Mouse (Mus musculus) heart, embryonic 10.5 days (tissue): Measurements from ENCODE around the gene AY074887. TPM values are rescaled to one million over a fixed set of nuclear protein-coding genes. Genes with fewer than 3 reads are reported as not detected.
"Not testable (repeated sequence)": the region's sequence is repeated elsewhere in the genome, so short reads cannot be mapped to it uniquely, and the experiment has no call there.

ENCODE experiments used
- DNase-seq: peaks from one replicate; pipeline ENCODE4 v3.0.0-alpha.2; 2017; ENCODE audit warnings: low spot score
- H3K27ac ChIP-seq: fragments of 300-500 bp; sonication (generic); 2 replicates; pipeline ENCODE4 v1.5.1; 2016; ENCODE audit warnings: mild to moderate bottlenecking
- H3K27me3 ChIP-seq: fragments of 300-500 bp; sonication (generic); 2 replicates; pipeline ENCODE4 v1.6.1; 2016; ENCODE audit warnings: mild to moderate bottlenecking; ENCODE audit not compliant: poor library complexity, insufficient read depth, severe bottlenecking
- H3K36me3 ChIP-seq: fragments of 300-500 bp; sonication (generic); 2 replicates; pipeline ENCODE4 v1.6.1; 2016; ENCODE audit warnings: mild to moderate bottlenecking, moderate library complexity
- H3K4me1 ChIP-seq: fragments of 300-500 bp; sonication (generic); 2 replicates; pipeline ENCODE4 v1.6.1; 2016; ENCODE audit warnings: mild to moderate bottlenecking
- H3K4me3 ChIP-seq: fragments of 300-500 bp; sonication (generic); 2 replicates; pipeline ENCODE4 v1.5.1; 2016; ENCODE audit warnings: mild to moderate bottlenecking, moderate library complexity
- H3K9me3 ChIP-seq: fragments of 300-500 bp; sonication (generic); 2 replicates; pipeline ENCODE4 v1.6.1; 2016; ENCODE audit warnings: mild to moderate bottlenecking, moderate library complexity
- WGBS: fragments of 180-500 bp; shearing (Covaris S2); methylation state at CpG from one replicate; pipeline ENCODE4 v1.1.7; 2016; 5-methylcytosine and 5-hydroxymethylcytosine counted together
- polyA plus RNA-seq: library from polyadenylated mRNA; unstranded; fragments of >200 nt; fragmentation: Nextera tagmentation; extraction: Ambion mirVana; gene quantifications from 2 replicates; pipeline ENCODE4 v1.2.1, GENCODE M21; 2016

The AY074887 gene
- polyA plus RNA-seq: 0.78 and 1.2 TPM in 2 replicates

DNA sequence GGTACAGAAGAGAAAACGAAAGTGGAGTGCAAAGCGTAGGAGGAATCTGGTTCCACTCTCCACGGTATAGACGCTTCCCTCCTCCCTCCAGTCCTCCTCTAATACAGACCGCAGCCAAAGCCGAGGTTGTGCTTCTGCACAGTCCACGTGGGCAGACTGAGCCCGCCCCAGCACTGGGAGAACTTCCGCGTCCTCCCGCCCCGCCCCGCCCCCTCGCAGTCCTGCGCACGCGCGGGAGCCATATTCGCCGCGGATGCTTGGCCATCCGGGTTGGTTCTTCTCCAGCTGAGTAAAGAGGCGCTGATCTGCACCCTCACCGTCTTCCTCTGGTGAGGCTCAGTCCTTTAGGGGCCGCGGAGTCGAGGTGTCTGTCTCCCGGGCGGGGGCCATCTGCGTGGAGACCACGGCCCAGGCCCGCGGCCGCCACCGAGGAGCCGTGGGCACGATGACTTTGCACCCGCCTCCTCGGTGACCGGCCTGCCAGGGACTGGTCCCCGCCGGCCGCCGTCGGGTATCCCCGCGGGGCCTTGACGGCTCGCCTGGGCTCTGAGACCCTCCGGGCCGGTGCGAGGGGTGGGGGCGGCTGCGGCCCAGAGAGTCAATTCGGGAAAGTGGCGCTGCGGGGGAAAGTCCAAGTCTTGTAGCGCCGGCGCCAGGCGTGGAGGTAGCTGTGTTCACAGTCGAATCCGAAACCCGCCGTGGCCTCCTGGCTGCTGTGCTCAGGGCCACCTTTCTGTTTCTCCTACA, at the start of gene AY074887, which contains the start of gene Psma4:
AY074887 (minus strand) TSS at position 424 of the 747 bp plus-strand sequence.
Psma4 (plus strand) TSS at position 216 of the 747 bp plus-strand sequence.
- Histone ChIP-seq H3K36me3 (peaks cover 35% of the 10 kb centered on the region), H3K4me3 (peak within 1 kb of the TSS; percentile 97), H3K27me3 (no peaks in the 10 kb centered on the region), H3K9me3 (no peaks in the 10 kb centered on the region), H3K4me1 (peaks cover 11% of the 10 kb centered on the region), H3K27ac (peak within 1 kb of the TSS; percentile 96)
- DNase-seq: peak; percentile 97
- under 1% methylated on average over 65 of the region's 65 CpGs for WGBS

DNA sequence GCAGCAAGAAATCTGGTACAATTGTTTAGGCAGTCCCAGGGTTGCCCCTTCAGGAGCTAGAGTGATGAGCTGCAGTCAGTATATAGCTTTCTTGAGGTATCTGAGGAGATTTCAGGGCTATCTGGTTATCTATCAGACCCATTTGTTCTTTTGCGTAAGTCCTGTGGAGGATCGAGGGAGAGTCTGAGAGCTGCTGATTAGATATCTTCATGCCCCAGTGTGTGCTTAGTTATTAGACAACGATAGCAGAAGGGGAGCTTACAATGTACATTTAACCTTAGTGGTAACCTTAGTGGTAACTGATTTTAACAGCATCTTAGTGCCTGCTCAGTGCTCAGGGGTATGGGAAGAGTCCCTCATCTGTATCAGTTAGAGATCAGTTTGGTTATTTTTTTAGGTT, 44.8 kb upstream of the AY074887 start:
- no peak for DNase-seq
- Histone ChIP-seq H3K4me3 (no peak overlapping the region), H3K27me3 (no peaks in the 10 kb centered on the region), H3K36me3 (no peaks in the 10 kb centered on the region), H3K27ac (no peak overlapping the region), H3K4me1 (no peaks in the 10 kb centered on the region), H3K9me3 (no peaks in the 10 kb centered on the region)
- WGBS: 38% methylated on average over 3 of the region's 3 CpGs

DNA sequence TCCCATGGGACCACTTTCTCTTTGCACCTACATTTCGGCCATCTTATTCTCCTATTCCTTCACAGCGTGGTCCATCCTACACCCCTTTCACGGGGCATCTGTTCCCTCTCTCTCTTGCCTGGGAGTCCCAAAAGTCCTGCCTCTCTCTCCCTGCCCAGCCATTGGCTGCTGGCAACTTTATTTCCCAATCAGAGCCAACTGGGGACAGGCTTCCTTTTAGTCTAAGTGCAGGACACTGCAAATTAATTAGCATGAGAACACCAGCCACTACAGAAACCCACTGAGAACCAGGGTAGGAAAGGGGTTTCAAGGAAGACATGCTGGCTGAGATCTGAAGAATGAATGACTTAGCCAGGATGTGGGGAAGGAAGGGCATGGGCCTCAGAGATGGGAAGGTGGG, 43.6 kb upstream of the AY074887 start:
- no peaks in the 10 kb centered on the region for H3K9me3 ChIP-seq
- DNase-seq: no peak
- H3K36me3 ChIP-seq: no peaks in the 10 kb centered on the region
- H3K4me1 ChIP-seq: no peaks in the 10 kb centered on the region
- no peak overlapping the region for H3K4me3 ChIP-seq
- H3K27me3 ChIP-seq: no peaks in the 10 kb centered on the region
- H3K27ac ChIP-seq: no peak overlapping the region
- 62% methylated on average over 3 of the region's 3 CpGs for WGBS

DNA sequence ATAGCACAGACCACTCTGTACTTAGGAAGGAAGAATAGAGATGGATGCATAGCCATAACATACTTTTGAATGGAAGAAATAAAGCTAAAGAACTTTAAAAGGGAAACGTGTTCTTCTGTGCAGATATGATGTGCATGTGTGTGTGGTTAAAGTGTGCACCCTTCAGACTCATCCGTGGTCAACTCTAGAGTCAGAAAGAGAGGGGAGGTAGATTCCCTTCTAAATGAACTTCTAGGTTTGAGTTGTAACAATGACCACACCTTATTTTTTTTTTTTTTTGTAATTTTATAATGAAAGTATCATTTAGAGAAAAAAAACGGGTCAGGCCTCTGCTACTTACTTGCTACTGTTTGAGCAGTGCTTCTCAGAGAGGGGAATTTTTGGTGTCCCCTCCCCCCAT, 39.6 kb upstream of the AY074887 start:
- H3K36me3 ChIP-seq: no peaks in the 10 kb centered on the region
- H3K27ac ChIP-seq: no peak overlapping the region
- H3K4me1 ChIP-seq: no peaks in the 10 kb centered on the region
- H3K4me3 ChIP-seq: no peak overlapping the region
- H3K27me3 ChIP-seq: no peaks in the 10 kb centered on the region
- no peak for DNase-seq
- H3K9me3 ChIP-seq: no peaks in the 10 kb centered on the region
- 72% methylated on average over 3 of the region's 3 CpGs for WGBS

DNA sequence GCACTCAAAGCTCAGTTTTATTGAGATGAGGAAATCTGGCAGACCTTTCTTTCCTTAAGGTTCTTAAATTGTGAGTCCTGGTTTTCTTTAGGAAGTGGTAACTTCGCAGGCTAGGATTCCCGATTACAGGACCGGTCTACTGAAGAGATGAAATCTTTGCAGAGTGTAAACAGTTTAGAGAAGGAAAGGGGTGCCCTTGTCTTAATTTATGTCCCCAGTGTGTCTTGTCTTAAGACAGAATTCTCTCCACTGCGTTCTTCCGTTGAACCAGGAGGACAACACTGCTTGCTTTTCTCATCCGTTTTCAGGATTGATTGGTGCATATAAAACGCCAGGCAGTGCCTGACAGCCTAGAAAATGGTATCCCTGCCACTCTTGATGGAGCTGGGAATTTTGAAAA, 31.6 kb upstream of the AY074887 start:
- Histone ChIP-seq H3K27ac (no peak overlapping the region), H3K27me3 (peaks cover 50% of the 10 kb centered on the region), H3K36me3 (no peaks in the 10 kb centered on the region), H3K4me3 (peak overlapping the region; percentile 73), H3K9me3 (no peaks in the 10 kb centered on the region), H3K4me1 (peaks cover 10% of the 10 kb centered on the region; the same call in 1 of the 2 replicates)
- no peak for DNase-seq
- WGBS: 9% methylated on average over 7 of the region's 7 CpGs

DNA sequence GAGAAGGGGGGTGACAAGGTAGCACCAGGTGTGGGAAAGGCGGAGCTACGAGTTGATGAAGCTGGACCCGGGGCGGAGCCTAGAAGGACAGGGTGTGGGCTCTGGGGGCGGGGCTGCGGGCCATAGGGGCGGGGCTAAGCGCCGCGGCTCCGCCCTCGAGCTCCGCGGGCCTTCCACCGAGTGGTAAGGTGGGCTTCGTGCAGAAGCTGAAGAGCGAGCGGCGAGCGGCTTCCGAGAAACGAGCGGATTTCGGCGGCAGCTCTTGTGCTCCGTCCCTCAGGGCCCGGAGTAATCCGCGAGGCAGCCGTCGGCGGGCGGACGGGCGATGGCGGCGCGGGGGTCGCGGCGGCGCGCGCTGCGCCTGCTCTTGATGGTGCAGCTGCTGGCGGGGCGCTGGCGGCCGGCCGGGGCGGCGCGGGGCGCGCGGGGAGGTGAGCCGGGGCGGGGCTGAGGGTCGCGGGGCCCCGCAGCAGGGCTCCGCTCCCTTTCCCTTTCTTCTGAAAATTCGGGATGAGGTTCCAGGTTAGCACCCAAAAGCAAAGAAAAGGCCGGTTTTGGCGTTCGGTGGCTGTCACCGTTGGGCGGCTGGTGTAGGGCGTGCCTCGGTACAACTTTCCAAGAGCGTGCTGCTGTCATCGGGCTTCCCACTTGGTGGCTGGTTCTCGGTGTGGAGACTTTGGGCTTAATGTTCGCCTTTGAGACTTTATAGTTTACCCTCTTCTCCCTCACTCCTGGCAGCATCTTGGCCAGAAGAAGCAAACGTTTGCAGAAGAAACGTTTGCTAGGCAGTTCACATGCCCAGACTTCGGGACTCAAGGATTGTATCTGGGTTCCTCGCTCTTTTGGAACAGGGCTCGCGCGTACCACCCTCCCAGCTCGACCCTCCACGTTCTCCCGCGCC, 30.7 kb upstream of the AY074887 start:
- peak; percentile 83 for DNase-seq
- H3K4me3 ChIP-seq: peak overlapping the region; percentile 73
- under 1% methylated on average over 85 of the region's 85 CpGs for WGBS
- H3K9me3 ChIP-seq: no peaks in the 10 kb centered on the region
- peaks cover 10% of the 10 kb centered on the region; the same call in 1 of the 2 replicates for H3K4me1 ChIP-seq
- H3K27ac ChIP-seq: peak overlapping the region; percentile 30; the same call in 1 of the 2 replicates
- H3K27me3 ChIP-seq: peaks cover 50% of the 10 kb centered on the region
- no peaks in the 10 kb centered on the region for H3K36me3 ChIP-seq

DNA sequence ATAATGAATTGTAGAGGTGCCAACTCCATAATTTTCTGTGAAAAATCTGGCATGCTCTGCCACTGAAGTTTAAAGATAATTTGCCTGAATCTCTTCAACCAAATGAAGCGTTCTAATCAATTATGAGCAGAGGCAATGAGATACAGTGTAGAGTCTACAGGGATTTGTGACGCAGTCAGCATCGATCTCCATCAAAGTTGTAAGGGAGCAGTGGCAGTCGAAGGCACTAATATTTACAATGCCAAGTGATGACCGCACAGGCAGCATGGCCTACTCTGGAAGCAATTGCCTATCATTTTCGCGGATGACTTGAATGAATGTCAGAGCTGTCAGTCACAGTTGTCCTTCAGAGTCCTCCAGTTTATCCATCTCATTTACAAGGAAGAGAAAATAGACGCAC, 29.9 kb upstream of the AY074887 start, which contains the start of gene Chrna5:
Chrna5 (plus strand) TSS at position 207 of the 400 bp plus-strand sequence.
- Histone ChIP-seq H3K4me1 (peaks cover 10% of the 10 kb centered on the region; the same call in 1 of the 2 replicates), H3K9me3 (no peaks in the 10 kb centered on the region), H3K36me3 (no peaks in the 10 kb centered on the region), H3K27ac (peak within 1 kb of the TSS; percentile 30; the same call in 1 of the 2 replicates), H3K4me3 (peak within 1 kb of the TSS; percentile 73), H3K27me3 (peaks cover 50% of the 10 kb centered on the region)
- no peak for DNase-seq
- WGBS: 72% methylated on average over 8 of the region's 8 CpGs

DNA sequence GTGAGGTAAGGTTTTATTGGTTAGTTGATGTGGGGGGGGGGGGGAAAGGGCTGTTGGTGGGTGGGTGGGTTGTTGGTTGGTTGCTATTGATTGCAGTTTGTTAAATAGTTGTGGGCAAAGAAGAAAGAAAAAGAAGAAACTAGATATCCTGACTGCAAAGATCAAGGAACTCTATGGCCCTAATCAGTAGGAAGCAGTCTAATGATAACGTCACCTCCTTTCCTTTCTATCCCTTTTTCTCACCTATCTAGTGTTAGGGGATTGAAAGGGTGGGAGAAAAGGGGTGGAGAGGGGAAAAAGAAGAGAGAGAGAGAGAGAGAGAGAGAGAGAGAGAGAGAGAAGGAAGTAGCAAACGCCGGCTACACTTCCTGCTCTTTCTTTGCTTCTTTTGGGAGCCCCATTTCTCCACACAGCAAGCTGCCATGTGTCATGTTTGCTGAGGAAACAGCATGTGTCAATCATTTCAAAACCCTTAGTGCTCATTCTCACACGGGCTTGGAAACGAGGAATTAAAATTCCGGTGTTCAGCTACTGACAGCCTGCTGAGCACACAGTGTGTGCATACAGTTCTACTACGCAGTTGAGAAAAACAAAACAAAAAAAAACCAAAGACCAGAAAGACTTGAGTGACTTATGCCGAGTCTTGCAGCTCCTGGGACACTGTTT, 19.3 kb upstream of the AY074887 start:
- Histone ChIP-seq H3K27ac (no peak overlapping the region), H3K4me1 (no peaks in the 10 kb centered on the region), H3K9me3 (peaks cover 2% of the 10 kb centered on the region; the same call in 1 of the 2 replicates), H3K27me3 (no peaks in the 10 kb centered on the region), H3K4me3 (no peak overlapping the region), H3K36me3 (no peaks in the 10 kb centered on the region)
- DNase-seq: no peak
- WGBS: 62% methylated on average over 8 of the region's 8 CpGs

DNA sequence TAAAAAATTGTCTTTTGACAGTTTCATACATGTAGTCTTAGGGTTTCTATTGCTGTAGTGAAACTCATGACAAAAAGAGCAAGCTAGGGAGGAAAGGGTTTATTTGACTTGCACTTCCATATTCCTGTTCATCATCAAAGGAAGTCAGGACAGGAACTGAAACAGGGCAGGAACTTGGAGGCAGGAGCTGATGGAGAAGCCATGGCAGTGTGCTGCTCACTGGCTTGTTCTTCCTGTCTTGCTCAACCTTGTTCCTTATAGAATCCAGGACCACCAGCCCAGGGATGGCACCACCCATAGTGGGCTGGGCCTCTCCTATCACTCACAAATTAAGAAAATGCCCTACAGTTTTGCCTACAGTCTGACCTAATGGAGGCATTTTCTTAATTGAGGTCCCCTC, 12.9 kb upstream of the AY074887 start:
- H3K4me3 ChIP-seq: no peak overlapping the region
- peaks cover 2% of the 10 kb centered on the region; the same call in 1 of the 2 replicates for H3K9me3 ChIP-seq
- peaks cover 19% of the 10 kb centered on the region for H3K36me3 ChIP-seq
- no peak for DNase-seq
- H3K4me1 ChIP-seq: no peaks in the 10 kb centered on the region
- H3K27ac ChIP-seq: no peak overlapping the region
- no peaks in the 10 kb centered on the region for H3K27me3 ChIP-seq

DNA sequence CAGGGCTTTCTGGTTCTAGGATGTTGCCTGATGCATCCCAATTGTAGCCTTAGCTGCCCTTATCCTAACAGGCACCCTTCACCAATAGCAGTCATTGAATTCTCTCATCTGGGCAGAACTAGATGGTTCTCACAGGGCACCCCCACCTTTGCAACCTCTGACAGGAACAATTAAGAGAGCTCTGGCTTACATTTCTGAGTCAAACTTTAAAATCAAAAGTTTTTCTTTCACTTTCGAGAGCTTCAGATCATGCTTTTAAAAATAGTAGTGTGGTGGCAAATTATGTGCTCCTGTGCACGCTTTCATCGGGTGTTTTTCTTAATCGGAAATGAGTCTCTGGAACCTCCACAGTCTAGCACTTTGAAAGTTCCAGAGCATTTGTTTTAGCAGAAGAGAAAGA, 10.3 kb upstream of the AY074887 start:
- no peak for DNase-seq
- H3K36me3 ChIP-seq: peaks cover 44% of the 10 kb centered on the region
- no peaks in the 10 kb centered on the region for H3K27me3 ChIP-seq
- WGBS: 93% methylated on average over 4 of the region's 4 CpGs
- H3K4me1 ChIP-seq: no peaks in the 10 kb centered on the region
- H3K4me3 ChIP-seq: no peak overlapping the region
- H3K27ac ChIP-seq: no peak overlapping the region
- no peaks in the 10 kb centered on the region for H3K9me3 ChIP-seq

DNA sequence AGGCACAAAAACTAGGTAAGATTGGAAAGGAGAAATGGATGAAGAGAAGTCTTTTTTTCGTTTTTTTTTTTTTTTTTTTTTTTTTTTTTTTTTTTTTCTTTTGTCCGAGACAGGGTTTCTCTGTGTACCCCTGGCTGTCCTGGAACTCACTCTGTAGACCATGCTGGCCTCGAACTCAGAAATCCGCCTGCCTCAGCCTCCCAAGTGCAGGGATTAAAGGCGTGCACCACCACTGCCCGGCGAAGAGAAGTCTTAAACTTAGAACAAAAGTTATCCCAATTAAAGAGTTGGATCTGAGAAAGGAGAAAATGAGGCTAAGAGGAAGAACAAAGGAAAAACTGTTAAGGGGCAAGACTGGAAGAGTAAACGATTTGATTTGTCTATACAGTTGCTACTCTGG, 636 bp downstream of the AY074887 start:
- H3K27me3 ChIP-seq, H3K9me3 ChIP-seq, DNase-seq: not testable (repeated sequence)
- H3K27ac ChIP-seq: peak overlapping the region; percentile 96
- peaks cover 11% of the 10 kb centered on the region for H3K4me1 ChIP-seq
- 39% methylated on average over 8 of the region's 8 CpGs for WGBS
- H3K36me3 ChIP-seq: peaks cover 29% of the 10 kb centered on the region
- peak overlapping the region; percentile 97 for H3K4me3 ChIP-seq

DNA sequence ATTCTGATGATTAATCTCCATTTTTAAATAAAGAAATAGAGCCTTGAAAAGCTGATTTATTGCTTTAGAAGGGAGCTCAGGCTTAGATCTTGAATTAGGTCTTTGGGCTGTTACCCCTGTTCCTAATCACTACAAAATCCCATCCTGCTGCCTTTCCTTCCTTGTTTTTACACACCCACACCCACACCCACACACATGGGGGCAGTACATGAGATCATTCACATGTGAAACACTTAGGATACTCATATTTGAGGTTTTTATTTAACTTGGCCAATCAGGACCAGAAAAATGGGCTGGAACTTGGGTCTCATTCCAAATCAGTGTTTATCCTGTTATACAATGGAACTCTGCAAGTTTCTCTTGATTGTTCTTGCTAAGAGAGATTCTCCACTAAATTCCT, 1.3 kb downstream of the AY074887 start:
- Histone ChIP-seq H3K27ac (no peak overlapping the region), H3K36me3 (peaks cover 22% of the 10 kb centered on the region), H3K27me3 (no peaks in the 10 kb centered on the region), H3K9me3 (no peaks in the 10 kb centered on the region), H3K4me1 (peaks cover 11% of the 10 kb centered on the region), H3K4me3 (no peak overlapping the region)
- DNase-seq: peak; percentile 10
